Mouse (Mus musculus) megakaryocyte progenitor cell, adult 5-6 weeks (primary cell): ENCODE results near the gene Txlng. TPM values are rescaled to one million over a fixed set of nuclear protein-coding genes. Genes with fewer than 3 reads are reported as not detected.
"Not testable (repeated sequence)": the region's sequence is repeated elsewhere in the genome, so short reads cannot be mapped to it uniquely, and the experiment has no call there.

Experiments
- ATAC-seq: replicated peaks from 2 replicates; pipeline ENCODE4 v1.8.0; 2016; ENCODE audit warnings: mild to moderate bottlenecking, moderate TSS enrichment, inconsistent platforms; ENCODE audit not compliant: poor library complexity
- total RNA-seq, 2 experiments: library from RNA; stranded (forward) in 1 of 2; stranded (reverse) in 1 of 2; fragments of 157-497, 149-512 nt in 1 of 2; fragments of 200-1000 nt in 1 of 2; gene quantifications; 2 replicates each; pipeline versions ENCODE4 v1.2.3 to v1.2.4; 2015 to 2017

Txlng gene
- total RNA-seq (2015) (23.1 and 30.1 TPM in 2 replicates), total RNA-seq (2017) (35.8 and 51.6 TPM in 2 replicates)

GRCm38 (mm10) chrX:162829203-162829708 is at the start of gene Txlng:
TSS of gene Txlng (minus strand) at chrX:162829454.
- ATAC-seq, result peak; percentile 85

- no peak for ATAC-seq
Measured at GRCm38 (mm10) chrX:162878236-162878635, 49.0 kb upstream of the Txlng start.

DNA sequence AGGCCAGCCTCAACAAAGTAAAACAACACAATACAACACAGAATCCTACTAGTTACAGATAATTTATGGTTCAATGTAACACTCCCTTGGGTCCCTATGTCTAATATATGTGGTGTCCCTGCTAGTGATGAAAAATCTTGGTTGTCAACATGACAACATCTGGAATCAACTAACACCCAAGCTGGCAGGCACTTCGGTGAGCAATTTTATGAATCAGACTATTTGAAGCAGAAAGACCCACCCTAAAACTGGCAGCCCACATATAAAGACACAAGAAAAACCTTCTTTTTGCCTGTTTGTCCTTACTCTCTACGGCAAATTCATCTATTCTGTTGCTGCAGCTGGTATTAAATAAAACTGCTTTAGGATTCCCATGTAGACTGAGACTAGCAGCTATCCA is 44.5 kb upstream of the Txlng start:
- no peak for ATAC-seq

GRCm38 (mm10) chrX:162871734-162872517 is 42.7 kb upstream of the Txlng start:
- peak; percentile 83 for ATAC-seq

DNA sequence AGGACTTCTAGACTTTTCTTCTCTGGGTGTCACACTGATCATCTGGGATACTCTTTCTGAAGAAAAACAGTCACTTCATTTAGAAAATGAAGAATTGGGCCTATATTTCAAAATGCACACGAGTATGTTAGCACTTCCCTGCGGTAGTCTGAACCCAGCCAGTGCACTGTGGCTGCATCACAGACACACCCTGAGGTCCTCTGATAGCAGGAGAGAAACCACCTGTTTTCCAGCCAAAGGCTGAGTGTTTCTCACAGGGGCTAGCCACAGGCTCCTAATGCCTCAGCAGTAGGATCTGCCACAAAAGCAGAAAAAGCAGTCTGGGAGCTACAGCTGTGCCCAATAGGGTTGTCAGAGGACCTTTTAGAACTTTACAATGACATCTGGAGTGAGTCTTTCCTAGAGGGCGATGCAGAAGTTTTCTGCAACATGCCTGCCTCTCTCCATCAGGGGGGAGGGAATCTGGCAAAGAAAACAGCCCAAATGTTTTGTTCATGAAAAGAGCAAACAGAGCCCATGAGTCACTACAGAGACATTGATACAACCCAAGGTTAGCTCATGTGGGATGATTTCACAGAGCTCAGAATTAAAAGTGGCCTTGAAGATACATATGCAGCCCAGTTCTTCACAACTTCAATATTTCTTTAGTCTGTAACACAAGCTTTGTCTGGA is 39.2 kb upstream of the Txlng start:
- peak; percentile 83 for ATAC-seq

- ATAC-seq, result peak; percentile 70
Measured at GRCm38 (mm10) chrX:162848682-162849081, 19.4 kb upstream of the Txlng start.

GRCm38 (mm10) chrX:162845531-162845930 is 16.3 kb upstream of the Txlng start:
- no peak for ATAC-seq

- 0 out of 2 replicates have a peak, but pooled peaks have one; percentile 26 for ATAC-seq
Measured at GRCm38 (mm10) chrX:162844447-162845100, 15.3 kb upstream of the Txlng start.

DNA sequence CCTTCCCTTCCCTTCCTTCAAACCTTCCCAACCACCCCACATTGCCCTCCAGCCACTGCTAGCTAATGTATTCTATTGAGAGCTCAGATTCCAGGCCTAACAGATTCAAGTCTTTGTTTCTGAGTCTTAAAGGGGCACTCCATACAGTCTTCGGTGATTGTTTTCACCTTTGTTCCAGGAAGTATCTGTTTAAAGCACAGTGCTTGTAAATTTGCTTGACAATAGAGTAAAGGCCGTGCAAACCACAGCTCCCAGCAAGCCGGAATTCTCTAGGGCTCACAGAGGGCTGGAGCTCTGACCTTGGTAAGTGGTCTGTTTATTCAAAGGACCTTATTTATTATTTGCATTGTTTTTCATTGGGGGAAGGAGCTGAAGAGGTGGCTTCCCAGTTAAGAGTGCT is 2.8 kb upstream of the Txlng start:
- no peak for ATAC-seq

DNA sequence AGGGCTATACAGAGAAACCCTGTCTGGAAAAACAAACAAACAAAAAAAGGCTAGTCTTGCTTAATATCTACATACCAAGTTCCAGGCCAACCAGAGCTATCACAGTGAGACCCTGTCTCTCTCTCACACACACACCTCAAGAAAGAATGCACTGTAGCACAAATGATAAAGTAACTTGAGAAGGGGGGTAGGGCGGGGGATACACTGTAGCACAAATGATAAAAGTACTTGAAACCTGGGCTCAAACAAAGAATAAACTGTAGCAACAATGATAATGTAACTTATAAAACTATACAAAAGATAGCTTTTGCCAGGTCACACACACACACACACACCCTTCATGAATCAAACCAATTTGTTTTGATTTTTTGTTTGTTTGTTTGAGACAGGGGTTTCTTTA is 2.3 kb upstream of the Txlng start:
- ATAC-seq, result peak; percentile 42

- no peak for ATAC-seq
Measured at GRCm38 (mm10) chrX:162831036-162831435, 1.8 kb upstream of the Txlng start.

DNA sequence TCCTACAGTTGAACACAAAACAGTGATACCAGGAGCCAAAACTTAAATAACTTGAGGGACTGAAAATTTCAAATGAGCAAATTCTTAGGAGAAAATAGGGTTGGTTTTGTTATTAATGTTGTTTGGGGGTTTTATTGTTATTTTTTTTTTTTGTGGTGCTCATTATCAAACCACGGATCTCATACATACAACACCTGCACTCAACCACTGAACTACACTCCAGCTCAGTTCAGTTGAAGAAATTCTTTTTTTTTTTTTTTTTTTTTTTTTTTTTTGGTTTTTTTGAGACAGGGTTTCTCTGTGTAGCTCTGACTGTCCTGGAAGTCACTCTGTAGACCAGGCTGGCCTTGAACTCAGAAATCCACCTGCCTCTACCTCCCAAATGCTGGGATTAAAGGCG is 1.1 kb upstream of the Txlng start:
- ATAC-seq, result not testable (repeated sequence)

- no peak for ATAC-seq
Measured at GRCm38 (mm10) chrX:162829741-162830140, 487 bp upstream of the Txlng start.

GRCm38 (mm10) chrX:162828783-162829182 is 471 bp downstream of the Txlng start:
- ATAC-seq, result peak; percentile 1; the same call in 1 of the 2 replicates

- peak; percentile 18; the same call in 1 of the 2 replicates for ATAC-seq
Measured at GRCm38 (mm10) chrX:162828016-162828415, 1.2 kb downstream of the Txlng start.

GRCm38 (mm10) chrX:162800371-162800770 is 28.9 kb downstream of the Txlng start:
- peak; percentile 84 for ATAC-seq

GRCm38 (mm10) chrX:162791392-162791791 is 37.9 kb downstream of the Txlng start:
- ATAC-seq, result not testable (repeated sequence)

DNA sequence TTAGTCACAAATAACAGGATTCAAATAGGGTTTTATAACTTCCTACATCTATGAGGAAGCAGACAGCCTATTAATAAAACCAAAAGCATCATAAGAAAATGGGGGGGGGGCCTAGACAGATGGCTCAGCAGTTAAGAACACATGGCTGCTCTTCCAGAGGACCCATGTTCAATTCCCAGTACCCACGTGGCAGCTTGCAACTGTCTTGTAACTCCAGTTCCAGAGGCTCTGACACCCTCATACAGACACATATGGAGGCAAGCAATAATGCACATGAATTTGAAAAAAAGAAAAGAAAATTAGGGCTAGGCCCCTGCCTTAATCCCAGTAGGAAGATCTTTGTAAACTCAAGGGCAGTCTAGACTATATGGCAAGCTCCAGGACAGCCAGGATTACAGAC is 40.9 kb downstream of the Txlng start:
- ATAC-seq, result no peak

GRCm38 (mm10) chrX:162770726-162771125 is 58.5 kb downstream of the Txlng start:
- no peak for ATAC-seq

DNA sequence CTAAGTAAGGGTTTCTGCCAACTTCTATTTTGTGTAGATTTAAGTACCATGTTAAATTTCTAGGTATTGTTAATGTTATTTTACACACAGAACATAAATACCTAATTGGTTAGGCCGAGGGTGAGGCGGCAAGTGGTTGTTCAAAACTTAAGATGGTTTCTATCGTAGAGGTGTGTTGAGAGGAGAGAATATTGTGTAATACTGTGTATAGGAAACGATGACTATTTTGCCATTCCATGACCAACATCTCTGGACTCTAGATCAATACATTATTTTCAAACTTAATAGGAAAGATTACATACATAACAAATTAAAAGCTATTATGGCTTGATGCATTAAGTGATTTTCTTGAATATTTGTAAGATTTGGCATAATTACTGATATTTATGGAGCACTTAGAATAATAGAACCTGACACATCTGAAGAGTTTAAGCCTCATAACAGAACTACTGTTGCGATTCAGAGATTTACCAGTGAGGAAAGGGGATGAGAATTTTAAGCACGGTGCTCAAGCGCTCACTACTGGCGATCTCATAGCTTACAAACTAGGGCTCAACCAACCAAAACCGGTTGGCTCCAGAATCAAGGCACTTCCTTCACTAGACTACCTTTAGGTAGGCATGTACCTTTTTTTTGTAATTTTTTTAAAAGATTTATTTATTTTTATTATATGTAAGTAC is 67.4 kb downstream of the Txlng start:
- no peak for ATAC-seq
